Mouse (Mus musculus) urinary bladder, adult 2 months (tissue): ENCODE measurements around the gene A630089N07Rik. TPM values are rescaled to one million over a fixed set of nuclear protein-coding genes. Genes with fewer than 3 reads are reported as not detected.

Experiments
- DNase-seq: peaks from one replicate; pipeline ENCODE4 v3.0.0; 2022; ENCODE audit warnings: low spot score
- polyA plus RNA-seq: library from polyadenylated mRNA; depleted of rRNA; stranded (reverse); fragments of >200 nt; gene quantifications from 2 replicates; pipeline ENCODE4 v1.2.3, GENCODE M21; 2012; rRNA removed

Gene A630089N07Rik
- polyA plus RNA-seq, 1 experiment: 2.8 TPM

GRCm38 (mm10) chr16:97962151-97962948, 119.9 kb downstream of the A630089N07Rik start, which contains the start of the genes C2cd2 and Zbtb21:
TSS of gene C2cd2 (minus strand) at chr16:97962598.
TSS of gene Zbtb21 (minus strand) at chr16:97962622.
- peak; percentile 95 for DNase-seq

- no peak for DNase-seq
These were observed 120.7 kb downstream of the A630089N07Rik start for GRCm38 (mm10) chr16:97961381-97962150.

GRCm38 (mm10) chr16:97960348-97960747, 121.9 kb downstream of the A630089N07Rik start:
- no peak for DNase-seq

GRCm38 (mm10) chr16:97958401-97958973, 123.8 kb downstream of the A630089N07Rik start:
- no peak for DNase-seq

- no peak for DNase-seq
These were observed 124.6 kb downstream of the A630089N07Rik start for GRCm38 (mm10) chr16:97957626-97958025.

- no peak for DNase-seq
These were observed 126.2 kb downstream of the A630089N07Rik start for GRCm38 (mm10) chr16:97956011-97956410.

- no peak for DNase-seq
These were observed 128.9 kb downstream of the A630089N07Rik start for GRCm38 (mm10) chr16:97953300-97953699.

- DNase-seq: no peak
These were observed 129.4 kb downstream of the A630089N07Rik start for GRCm38 (mm10) chr16:97952801-97953200.

GRCm38 (mm10) chr16:97952371-97952770, 129.9 kb downstream of the A630089N07Rik start:
- no peak for DNase-seq

Other genes with a start within 250 kb of the A630089N07Rik start
- gene Prdm15, start 230.6 kb downstream of the A630089N07Rik start, polyA plus RNA-seq: 7.2 and 7.3 TPM in 2 replicates
- gene C2cd2, start 119.9 kb downstream of the A630089N07Rik start, polyA plus RNA-seq: 13.8 and 14.3 TPM in 2 replicates
- gene Zbtb21, start 119.8 kb downstream of the A630089N07Rik start, polyA plus RNA-seq: 14.5 and 16.2 TPM in 2 replicates
- gene B230307C23Rik, start 85.1 kb downstream of the A630089N07Rik start, polyA plus RNA-seq: 14.0 and 15.1 TPM in 2 replicates